Mouse (Mus musculus) liver, embryonic 11.5 days (tissue): ENCODE results near the gene Kat6b. TPM values are rescaled to one million over a fixed set of nuclear protein-coding genes. Genes with fewer than 3 reads are reported as not detected.
A peak's percentile ranks its signal among the peaks of the same experiment; 100 is the strongest.
"Not testable (repeated sequence)": the region's sequence is repeated elsewhere in the genome, so short reads cannot be mapped to it uniquely, and the experiment has no call there.

Source experiments
- ATAC-seq: fragments of 200-750 bp; cut with Nextera tagmentation; replicated peaks from 2 replicates; pipeline ENCODE4 v1.8.0; 2017; ENCODE audit warnings: moderate number of reproducible peaks, mild to moderate bottlenecking, moderate TSS enrichment, moderate library complexity; ENCODE audit not compliant: low FRiP score
- DNase-seq: peaks from one replicate; pipeline ENCODE4 v3.0.0-alpha.2; 2017; ENCODE audit warnings: low spot score
- H3K27ac ChIP-seq: fragments of 300-500 bp; sonication (generic); 2 replicates; pipeline ENCODE4 v1.5.1; 2014; ENCODE audit warnings: mild to moderate bottlenecking, low read depth, low read length, control low read depth
- H3K27me3 ChIP-seq: fragments of 300-500 bp; sonication (generic); replicated peaks from 2 replicates; pipeline ENCODE4 v1.6.1; 2014; ENCODE audit warnings: low read length, mixed read lengths; ENCODE audit not compliant: control insufficient read depth, insufficient read depth
- H3K36me3 ChIP-seq: fragments of 300-500 bp; sonication (generic); 2 replicates; pipeline ENCODE4 v1.6.1; 2014; ENCODE audit warnings: mild to moderate bottlenecking, low read length, moderate library complexity, mixed read lengths; ENCODE audit not compliant: control insufficient read depth, insufficient read depth
- H3K4me1 ChIP-seq: fragments of 300-500 bp; sonication (generic); replicated peaks from 2 replicates; pipeline ENCODE4 v1.6.1; 2014; ENCODE audit warnings: low read length, mixed read lengths; ENCODE audit not compliant: control insufficient read depth, insufficient read depth
- H3K4me2 ChIP-seq: fragments of 300-500 bp; sonication (generic); 2 replicates; pipeline ENCODE4 v1.6.1; 2014; ENCODE audit warnings: mild to moderate bottlenecking, control low read depth, moderate library complexity
- H3K4me3 ChIP-seq: fragments of 300-500 bp; sonication (generic); 2 replicates; pipeline ENCODE4 v1.5.1; 2014; ENCODE audit warnings: low read depth, low read length, control low read depth
- H3K9ac ChIP-seq: fragments of 300-500 bp; sonication (generic); 2 replicates; pipeline ENCODE4 v1.6.1; 2014; ENCODE audit warnings: low read depth, low read length, control low read depth
- H3K9me3 ChIP-seq: fragments of 300-500 bp; sonication (generic); 2 replicates; pipeline ENCODE4 v1.6.1; 2016; ENCODE audit warnings: low read length, inconsistent platforms, mixed read lengths; ENCODE audit not compliant: control insufficient read depth
- WGBS: fragments of 180-500 bp; shearing (Covaris S2); extraction: QIAGEN DNeasy Blood & Tissue Kit; methylation state at CpG from one replicate; pipeline ENCODE4 v1.1.7; 2014; 5-methylcytosine and 5-hydroxymethylcytosine counted together
- polyA plus RNA-seq: library from polyadenylated mRNA; unstranded; fragments of >200 nt; fragmentation: Nextera tagmentation; extraction: Ambion mirVana; gene quantifications from 2 replicates; pipeline ENCODE4 v1.2.1, GENCODE M21; 2014

The Kat6b gene
- polyA plus RNA-seq, 1 experiment from 2014 or later = 6.7 TPM

DNA sequence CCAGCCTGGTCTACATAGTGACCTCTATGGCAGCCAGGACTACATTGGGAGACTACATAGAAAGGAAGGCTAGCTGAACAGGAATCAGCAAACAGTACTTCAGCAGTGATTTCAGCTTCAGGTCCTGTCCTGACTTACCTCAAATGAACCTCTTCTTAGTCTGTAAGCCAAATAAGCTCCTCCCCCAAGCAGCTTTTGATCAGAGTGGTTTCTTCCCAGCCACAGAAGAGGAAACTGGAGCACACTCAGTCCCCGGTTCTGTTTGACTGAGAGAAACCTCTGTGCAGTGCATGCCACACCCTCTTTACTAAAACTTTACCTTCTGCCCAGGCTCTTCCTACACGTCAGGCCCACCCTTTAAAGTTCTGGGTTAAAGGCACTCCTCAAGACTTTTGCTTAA lies 172.6 kb downstream of the Kat6b start:
- H3K9me3 ChIP-seq = no peaks in the 10 kb centered on the region
- no peaks in the 10 kb centered on the region for H3K36me3 ChIP-seq
- no peaks in the 10 kb centered on the region for H3K27me3 ChIP-seq
- H3K4me3 ChIP-seq = no peak overlapping the region
- WGBS = 50% methylated on average over 2 of the region's 2 CpGs
- H3K27ac ChIP-seq = no peak overlapping the region
- DNase-seq (no peak), ATAC-seq (no peak)
- H3K9ac ChIP-seq = no peak overlapping the region
- no peak overlapping the region for H3K4me2 ChIP-seq
- no peaks in the 10 kb centered on the region for H3K4me1 ChIP-seq

DNA sequence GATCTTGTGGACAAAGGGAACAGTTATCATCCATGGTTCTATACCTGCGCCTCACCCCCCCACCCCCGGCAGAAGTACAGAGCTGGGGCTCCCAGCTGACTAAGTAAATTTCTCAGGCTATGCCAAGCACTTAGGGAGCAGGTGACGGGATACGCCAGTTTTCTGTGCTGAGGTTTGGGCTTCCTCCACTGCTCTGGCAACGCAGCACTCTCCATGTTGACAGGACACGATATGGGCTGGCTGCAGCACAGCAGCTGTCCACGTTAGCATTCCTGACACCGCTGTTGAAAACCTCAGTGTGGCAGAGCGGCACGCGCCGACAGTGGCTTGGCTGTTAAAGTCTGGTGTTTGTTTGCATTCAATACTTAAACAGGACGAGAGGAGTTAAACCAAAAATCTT lies 177.9 kb downstream of the Kat6b start:
- DNase-seq (no peak), ATAC-seq (no peak)
- 84% methylated on average over 13 of the region's 13 CpGs for WGBS
- Histone ChIP-seq H3K4me1 (peaks cover 6% of the 10 kb centered on the region; the same call in 1 of the 2 replicates), H3K4me2 (no peak overlapping the region), H3K4me3 (no peak overlapping the region), H3K9me3 (no peaks in the 10 kb centered on the region), H3K27me3 (no peaks in the 10 kb centered on the region), H3K36me3 (peaks cover 3% of the 10 kb centered on the region; the same call in 1 of the 2 replicates), H3K27ac (no peak overlapping the region), H3K9ac (no peak overlapping the region)

DNA sequence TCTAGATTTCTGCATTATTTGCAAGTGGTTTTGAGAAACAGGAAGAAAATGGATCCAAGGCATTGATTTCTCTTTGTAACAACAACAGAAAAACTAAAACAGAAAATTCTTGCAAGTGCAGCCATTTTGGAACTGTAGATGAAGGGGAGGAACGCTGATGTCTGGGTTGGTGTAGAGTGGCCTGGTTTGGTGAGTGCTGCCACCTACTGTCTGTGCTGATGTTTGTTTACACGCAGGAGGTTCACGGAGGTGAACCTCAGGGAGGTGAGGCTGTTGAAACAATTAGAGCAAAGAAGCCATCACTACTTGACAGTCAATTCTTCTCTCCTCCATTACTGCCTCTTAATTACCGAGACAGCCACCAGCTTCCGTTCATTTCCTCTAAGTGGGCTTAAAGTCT lies 178.4 kb downstream of the Kat6b start:
- Histone ChIP-seq H3K9ac (no peak overlapping the region), H3K27ac (no peak overlapping the region), H3K36me3 (peaks cover 3% of the 10 kb centered on the region; the same call in 1 of the 2 replicates), H3K4me2 (no peak overlapping the region), H3K4me3 (no peak overlapping the region), H3K27me3 (no peaks in the 10 kb centered on the region), H3K4me1 (peaks cover 6% of the 10 kb centered on the region; the same call in 1 of the 2 replicates), H3K9me3 (no peaks in the 10 kb centered on the region)
- DNase-seq (no peak), ATAC-seq (peak; percentile 69; the same call in 1 of the 2 replicates)
- WGBS = 33% methylated on average over 5 of the region's 5 CpGs

DNA sequence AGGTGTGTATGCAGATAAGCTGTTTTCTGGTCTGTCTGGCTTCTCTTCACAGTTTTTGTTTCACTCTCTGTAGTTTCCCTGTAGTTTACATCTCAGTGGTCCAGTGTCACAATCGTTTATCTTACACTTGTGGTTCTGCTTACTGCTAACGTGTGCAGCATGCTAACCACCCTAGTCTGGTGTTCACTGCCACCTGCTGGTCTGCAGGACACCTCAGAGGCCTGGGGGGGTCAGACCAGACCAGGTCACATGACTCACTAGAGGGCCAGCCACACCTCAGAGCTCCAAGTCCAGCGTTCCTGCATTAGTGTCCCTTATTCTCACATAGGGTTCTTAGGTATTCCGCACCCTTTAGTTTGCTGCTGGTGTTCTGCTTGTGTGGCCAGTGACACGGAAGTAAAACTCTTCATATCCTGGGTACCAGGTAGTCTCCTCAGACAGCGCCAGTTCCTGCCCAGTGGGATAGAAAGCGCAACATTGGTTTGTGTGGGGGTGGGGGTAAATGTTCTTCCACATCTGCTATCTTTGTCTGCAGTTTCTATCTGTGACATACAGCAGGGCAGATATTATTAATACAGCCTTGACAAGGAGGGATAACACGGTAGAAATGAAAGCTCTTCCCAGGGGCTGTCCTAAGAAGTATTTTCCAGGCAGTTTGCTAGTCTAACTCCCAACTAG lies 181.4 kb downstream of the Kat6b start:
- peak; percentile 67 for ATAC-seq
- H3K27ac ChIP-seq = no peak overlapping the region
- no peak overlapping the region for H3K9ac ChIP-seq
- no peak overlapping the region for H3K4me3 ChIP-seq
- DNase-seq = no peak
- peaks cover 6% of the 10 kb centered on the region; the same call in 1 of the 2 replicates for H3K4me1 ChIP-seq
- peaks cover 3% of the 10 kb centered on the region; the same call in 1 of the 2 replicates for H3K36me3 ChIP-seq
- 59% methylated on average over 8 of the region's 8 CpGs for WGBS
- H3K27me3 ChIP-seq = no peaks in the 10 kb centered on the region
- H3K9me3 ChIP-seq = no peaks in the 10 kb centered on the region
- H3K4me2 ChIP-seq = no peak overlapping the region

DNA sequence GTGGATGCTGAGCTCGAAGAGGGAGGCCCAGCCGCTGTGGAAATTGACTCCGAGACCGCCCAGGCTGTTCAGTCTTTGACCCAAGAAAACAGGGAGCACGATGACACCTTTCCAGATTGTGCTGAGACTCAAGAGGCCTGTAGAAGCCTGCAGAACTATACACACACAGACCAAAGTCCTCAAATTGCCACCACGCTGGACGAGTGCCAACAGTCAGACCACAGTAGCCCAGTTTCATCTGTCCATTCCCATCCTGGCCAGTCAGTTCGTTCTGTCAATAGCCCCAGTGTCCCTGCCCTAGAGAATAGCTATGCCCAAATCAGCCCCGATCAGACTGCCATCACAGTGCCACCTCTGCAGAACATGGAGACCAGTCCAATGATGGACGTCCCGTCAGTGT lies 188.0 kb downstream of the Kat6b start:
- WGBS = 88% methylated on average over 11 of the region's 11 CpGs
- no peaks in the 10 kb centered on the region for H3K9me3 ChIP-seq
- H3K4me3 ChIP-seq = no peak overlapping the region
- H3K27ac ChIP-seq = no peak overlapping the region
- DNase-seq = no peak
- H3K9ac ChIP-seq = no peak overlapping the region
- no peaks in the 10 kb centered on the region for H3K4me1 ChIP-seq
- no peak overlapping the region for H3K4me2 ChIP-seq
- H3K36me3 ChIP-seq = peaks cover 6% of the 10 kb centered on the region; the same call in 1 of the 2 replicates
- no peak for ATAC-seq
- no peaks in the 10 kb centered on the region for H3K27me3 ChIP-seq

DNA sequence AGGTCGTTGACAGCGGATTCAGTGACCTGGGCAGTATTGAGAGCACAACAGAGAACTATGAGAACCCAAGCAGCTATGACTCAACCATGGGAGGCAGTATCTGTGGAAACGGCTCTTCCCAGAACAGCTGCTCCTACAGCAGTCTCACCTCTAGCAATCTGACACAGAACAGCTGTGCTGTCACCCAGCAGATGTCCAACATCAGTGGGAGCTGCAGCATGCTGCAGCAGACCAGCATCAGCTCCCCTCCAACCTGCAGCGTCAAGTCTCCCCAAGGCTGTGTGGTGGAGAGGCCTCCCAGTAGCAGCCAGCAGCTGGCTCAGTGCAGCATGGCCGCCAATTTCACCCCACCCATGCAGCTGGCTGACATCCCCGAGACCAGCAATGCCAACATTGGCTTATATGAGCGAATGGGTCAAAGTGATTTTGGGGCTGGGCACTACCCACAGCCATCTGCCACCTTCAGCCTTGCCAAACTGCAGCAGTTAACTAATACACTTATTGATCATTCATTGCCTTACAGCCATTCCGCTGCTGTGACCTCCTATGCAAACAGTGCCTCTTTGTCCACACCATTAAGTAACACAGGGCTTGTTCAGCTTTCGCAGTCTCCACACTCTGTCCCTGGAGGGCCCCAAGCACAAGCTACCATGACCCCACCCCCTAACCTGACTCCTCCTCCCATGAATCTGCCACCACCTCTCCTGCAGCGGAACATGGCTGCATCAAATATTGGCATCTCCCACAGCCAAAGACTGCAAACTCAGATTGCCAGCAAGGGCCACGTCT lies 188.6 kb downstream of the Kat6b start:
- DNase-seq (no peak), ATAC-seq (no peak)
- H3K27me3 ChIP-seq = no peaks in the 10 kb centered on the region
- peaks cover 6% of the 10 kb centered on the region; the same call in 1 of the 2 replicates for H3K36me3 ChIP-seq
- H3K4me3 ChIP-seq = no peak overlapping the region
- H3K27ac ChIP-seq = no peak overlapping the region
- H3K4me2 ChIP-seq = no peak overlapping the region
- 85% methylated on average over 11 of the region's 11 CpGs for WGBS
- no peaks in the 10 kb centered on the region for H3K4me1 ChIP-seq
- H3K9ac ChIP-seq = no peak overlapping the region
- H3K9me3 ChIP-seq = no peaks in the 10 kb centered on the region

DNA sequence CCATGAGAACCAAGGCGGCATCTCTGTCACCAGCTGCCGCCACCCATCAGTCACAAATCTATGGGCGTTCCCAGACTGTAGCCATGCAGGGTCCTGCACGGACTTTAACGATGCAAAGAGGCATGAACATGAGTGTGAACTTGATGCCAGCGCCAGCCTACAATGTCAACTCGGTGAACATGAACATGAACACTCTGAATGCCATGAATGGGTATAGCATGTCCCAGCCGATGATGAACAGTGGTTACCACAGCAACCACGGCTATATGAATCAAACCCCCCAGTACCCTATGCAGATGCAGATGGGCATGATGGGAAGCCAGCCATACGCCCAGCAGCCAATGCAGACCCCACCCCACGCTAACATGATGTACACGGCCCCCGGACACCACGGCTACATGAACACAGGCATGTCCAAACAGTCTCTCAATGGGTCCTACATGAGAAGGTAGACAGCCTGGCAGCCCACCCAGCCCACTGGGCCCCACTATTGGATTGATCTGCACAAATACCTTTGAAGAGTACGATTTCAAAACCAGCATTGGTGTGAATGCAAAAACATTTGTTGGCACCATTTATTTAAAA lies 189.3 kb downstream of the Kat6b start:
- not testable (repeated sequence) for H3K27me3 ChIP-seq, DNase-seq, H3K4me3 ChIP-seq, H3K4me1 ChIP-seq, H3K4me2 ChIP-seq, H3K9ac ChIP-seq, H3K36me3 ChIP-seq, ATAC-seq, H3K27ac ChIP-seq, H3K9me3 ChIP-seq
- 90% methylated on average over 15 of the region's 15 CpGs for WGBS

DNA sequence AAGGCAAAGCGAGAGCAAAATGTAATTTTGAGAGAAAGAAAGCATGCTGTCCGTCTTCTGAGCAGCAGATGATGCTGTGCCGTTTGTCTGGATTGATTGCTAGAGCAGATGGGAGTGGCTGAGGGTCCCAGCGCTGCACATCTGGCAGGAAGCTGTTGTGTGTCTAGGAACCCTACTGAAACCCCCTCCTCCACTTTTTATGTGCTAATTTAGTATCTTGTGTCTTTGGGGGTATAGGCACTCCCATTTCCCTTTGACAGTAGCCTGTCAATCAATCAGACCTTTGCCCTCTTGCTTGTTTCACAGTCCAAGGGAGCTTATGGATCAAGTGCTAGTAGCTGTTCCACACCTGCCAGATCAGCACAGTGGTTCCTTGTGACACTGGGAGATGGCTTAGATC lies 191.9 kb downstream of the Kat6b start:
- Histone ChIP-seq H3K27ac (no peak overlapping the region), H3K36me3 (peaks cover 6% of the 10 kb centered on the region; the same call in 1 of the 2 replicates), H3K9me3 (no peaks in the 10 kb centered on the region), H3K9ac (no peak overlapping the region), H3K4me2 (no peak overlapping the region), H3K27me3 (no peaks in the 10 kb centered on the region), H3K4me3 (no peak overlapping the region), H3K4me1 (no peaks in the 10 kb centered on the region)
- ATAC-seq (no peak), DNase-seq (no peak)
- WGBS = 63% methylated on average over 4 of the region's 4 CpGs
